Mouse (Mus musculus) neural tube, embryonic 15.5 days (tissue): ENCODE results near the gene Zfp983. TPM values are rescaled to one million over a fixed set of nuclear protein-coding genes. Genes with fewer than 3 reads are reported as not detected.

Experiments
- ATAC-seq: fragments of 200-750 bp; cut with Nextera tagmentation; 2 replicates; pipeline ENCODE4 v1.8.0; 2017; ENCODE audit warnings: mild to moderate bottlenecking, moderate TSS enrichment, moderate library complexity; ENCODE audit not compliant: low FRiP score
- H3K27ac ChIP-seq: fragments of 300-500 bp; sonication (generic); replicated peaks from 2 replicates; pipeline ENCODE4 v1.5.1; 2015; ENCODE audit warnings: mild to moderate bottlenecking, inconsistent platforms
- H3K27me3 ChIP-seq: fragments of 300-500 bp; sonication (generic); replicated peaks from 2 replicates; pipeline ENCODE4 v1.6.1; 2015; ENCODE audit warnings: inconsistent platforms
- H3K36me3 ChIP-seq: fragments of 300-500 bp; sonication (generic); 2 replicates; pipeline ENCODE4 v1.6.1; 2015; ENCODE audit warnings: inconsistent platforms
- H3K4me1 ChIP-seq: fragments of 300-500 bp; sonication (generic); 2 replicates; pipeline ENCODE4 v1.6.1; 2015; ENCODE audit warnings: inconsistent platforms
- H3K4me2 ChIP-seq: fragments of 300-500 bp; sonication (generic); 2 replicates; pipeline ENCODE4 v1.6.1; 2015; ENCODE audit warnings: inconsistent platforms, mild to moderate bottlenecking, moderate library complexity
- H3K4me3 ChIP-seq: fragments of 300-500 bp; sonication (generic); replicated peaks from 2 replicates; pipeline ENCODE4 v1.5.1; 2015; ENCODE audit warnings: mild to moderate bottlenecking, inconsistent platforms
- H3K9ac ChIP-seq: fragments of 300-500 bp; sonication (generic); replicated peaks from 2 replicates; pipeline ENCODE4 v1.6.1; 2015; ENCODE audit warnings: mild to moderate bottlenecking, inconsistent platforms
- H3K9me3 ChIP-seq: fragments of 300-500 bp; sonication (generic); replicated peaks from 2 replicates; pipeline ENCODE4 v1.6.1; 2016; ENCODE audit warnings: inconsistent platforms
- WGBS: fragments of 180-500 bp; shearing (Covaris S2); methylation state at CpG from one replicate; pipeline ENCODE4 v1.1.7; 2015; ENCODE audit warnings: mixed read lengths; 5-methylcytosine and 5-hydroxymethylcytosine counted together
- polyA plus RNA-seq: library from polyadenylated mRNA; unstranded; fragments of >200 nt; fragmentation: Nextera tagmentation; extraction: Ambion mirVana; gene quantifications from 2 replicates; pipeline ENCODE4 v1.2.1, GENCODE M21; 2015

Gene Zfp983
- polyA plus RNA-seq, 1 experiment from 2014 or later = 11.9 TPM

DNA sequence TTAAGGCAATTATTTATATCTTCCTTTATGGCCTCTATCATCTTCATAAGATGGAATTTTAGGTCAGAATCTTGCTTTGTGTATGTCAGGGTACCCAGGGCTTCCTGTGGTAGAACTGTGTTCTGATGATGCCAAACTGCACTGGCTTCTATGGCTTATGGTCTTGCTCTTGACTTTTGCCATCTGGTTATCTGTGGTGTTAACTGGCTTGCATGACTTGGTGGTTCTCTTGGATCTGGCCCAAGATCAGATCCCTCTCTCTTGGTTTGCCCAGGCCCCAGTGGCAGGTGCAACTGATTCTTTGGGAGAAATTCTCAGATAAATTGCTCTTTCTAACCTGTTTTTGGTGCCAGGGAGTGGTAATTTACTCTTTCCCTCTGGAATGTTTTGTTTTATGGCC, 45.6 kb downstream of the Zfp983 start:
- Histone ChIP-seq H3K4me1 (no peaks in the 10 kb centered on the region), H3K4me2 (no peak overlapping the region), H3K36me3 (peaks cover 24% of the 10 kb centered on the region), H3K9ac (no peak overlapping the region), H3K27me3 (no peaks in the 10 kb centered on the region), H3K4me3 (no peak overlapping the region), H3K27ac (no peak overlapping the region), H3K9me3 (no peaks in the 10 kb centered on the region)
- no peak for ATAC-seq

- ATAC-seq = no peak
- Histone ChIP-seq H3K9me3 (no peaks in the 10 kb centered on the region), H3K4me2 (no peak overlapping the region), H3K4me1 (no peaks in the 10 kb centered on the region), H3K27me3 (no peaks in the 10 kb centered on the region), H3K9ac (no peak overlapping the region), H3K4me3 (no peak overlapping the region), H3K27ac (no peak overlapping the region), H3K36me3 (no peaks in the 10 kb centered on the region)
- WGBS = 61% methylated on average over 5 of the region's 5 CpGs
These were observed 52.1 kb downstream of the Zfp983 start for GRCm38 (mm10) chr17:21702281-21703240.

DNA sequence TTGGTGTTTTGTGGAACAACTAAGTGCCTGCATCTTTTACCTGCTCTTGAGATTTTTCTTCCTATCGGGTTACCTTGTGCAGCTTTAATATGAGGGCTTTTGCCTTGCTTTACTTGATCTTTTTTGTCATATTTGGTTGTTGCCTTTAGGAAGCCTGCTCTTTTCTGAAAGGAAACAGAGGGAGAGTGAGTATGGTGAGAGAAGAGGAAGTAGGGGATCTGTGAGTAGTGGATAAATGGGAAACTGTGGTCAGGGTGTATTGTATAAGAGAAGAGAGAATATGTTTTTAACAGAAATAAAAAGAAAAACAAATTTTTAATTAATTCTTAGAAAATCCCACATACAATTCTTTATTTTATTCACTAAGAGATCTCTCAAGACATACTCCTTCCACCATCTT, 53.0 kb downstream of the Zfp983 start:
- no peak for ATAC-seq
- WGBS = 94% methylated on average over 1 of the region's 1 CpGs
- Histone ChIP-seq H3K36me3 (no peaks in the 10 kb centered on the region), H3K9ac (no peak overlapping the region), H3K4me2 (no peak overlapping the region), H3K4me3 (no peak overlapping the region), H3K9me3 (no peaks in the 10 kb centered on the region), H3K27me3 (no peaks in the 10 kb centered on the region), H3K4me1 (peaks cover 3% of the 10 kb centered on the region), H3K27ac (no peak overlapping the region)

DNA sequence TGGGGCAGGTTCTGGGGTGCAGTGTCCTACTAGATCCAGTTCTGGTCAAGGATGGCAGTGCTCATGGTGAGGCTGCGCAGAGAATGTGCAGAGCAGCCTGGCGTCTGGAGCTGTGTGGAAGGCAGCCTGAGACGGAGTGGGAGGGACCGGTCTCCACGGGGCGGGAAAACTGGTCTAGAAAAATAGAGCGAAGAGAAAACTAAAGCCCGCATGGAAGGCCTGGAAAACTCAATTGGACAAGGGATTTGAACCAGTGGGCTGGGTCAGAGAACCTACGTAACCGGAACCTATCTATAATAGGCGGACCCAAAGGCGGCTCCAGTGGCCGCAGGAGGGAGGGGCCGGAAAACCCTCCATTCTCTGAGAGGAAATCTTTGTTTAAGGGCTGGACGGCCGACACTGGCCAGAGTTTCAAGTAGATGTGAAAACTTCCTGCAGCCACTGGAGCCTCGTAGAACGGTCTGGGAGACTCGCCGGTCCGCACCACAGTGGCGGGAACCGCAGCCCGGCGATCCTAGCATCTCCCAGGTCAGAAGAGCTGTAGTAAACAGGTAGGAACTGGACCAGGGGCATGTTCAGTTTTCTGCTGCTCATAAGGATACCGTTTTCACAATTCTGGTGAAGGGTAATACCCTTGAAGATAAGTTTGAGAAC, 57.0 kb downstream of the Zfp983 start, which contains the start of gene Zfp760:
Zfp760 (plus strand) TSS at position 399 of the 654 bp plus-strand sequence.
- Histone ChIP-seq H3K9ac (peak within 1 kb of the TSS; percentile 47), H3K4me1 (peaks cover 8% of the 10 kb centered on the region), H3K4me3 (peak within 1 kb of the TSS; percentile 56), H3K9me3 (no peaks in the 10 kb centered on the region), H3K36me3 (peaks cover 7% of the 10 kb centered on the region; the same call in 1 of the 2 replicates), H3K4me2 (peak within 1 kb of the TSS; percentile 58), H3K27me3 (no peaks in the 10 kb centered on the region), H3K27ac (peak within 1 kb of the TSS; percentile 80)
- WGBS = 4% methylated on average over 26 of the region's 26 CpGs
- ATAC-seq = peak; percentile 99

GRCm38 (mm10) chr17:21708401-21708800, 58.0 kb downstream of the Zfp983 start:
- H3K9ac ChIP-seq = 0 out of 2 replicates have a peak overlapping the region, but pooled peaks have one; percentile 1
- peaks cover 10% of the 10 kb centered on the region for H3K36me3 ChIP-seq
- H3K27me3 ChIP-seq = no peaks in the 10 kb centered on the region
- no peak for ATAC-seq
- H3K27ac ChIP-seq = no peak overlapping the region
- H3K4me2 ChIP-seq = peak overlapping the region; percentile 58
- no peaks in the 10 kb centered on the region for H3K9me3 ChIP-seq
- 29% methylated on average over 2 of the region's 2 CpGs for WGBS
- peaks cover 8% of the 10 kb centered on the region for H3K4me1 ChIP-seq
- H3K4me3 ChIP-seq = peak overlapping the region; percentile 56

Other genes starting within 250 kb of the Zfp983 start
- gene Zfp54, start 227.4 kb upstream of the Zfp983 start, polyA plus RNA-seq = 4.6 and 6.8 TPM in 2 replicates
- 11.1 and 13.7 TPM in 2 replicates for gene Zfp51, start 200.2 kb upstream of the Zfp983 start, polyA plus RNA-seq
- gene Zfp53, start 161.6 kb upstream of the Zfp983 start, polyA plus RNA-seq = 9.7 and 11.7 TPM in 2 replicates
- gene Zfp52, start 115.1 kb upstream of the Zfp983 start, polyA plus RNA-seq = 2.2 and 3.2 TPM in 2 replicates
- gene Zfp948, start 83.6 kb upstream of the Zfp983 start, polyA plus RNA-seq = 17.1 and 18.8 TPM in 2 replicates
- 14.5 and 18.9 TPM in 2 replicates for gene Gm10226, start 41.2 kb downstream of the Zfp983 start, polyA plus RNA-seq
- 8.7 and 9.5 TPM in 2 replicates for gene Zfp760, start 57.1 kb downstream of the Zfp983 start, polyA plus RNA-seq
- gene Zfp229, start 80.2 kb downstream of the Zfp983 start, polyA plus RNA-seq = 8.3 and 8.8 TPM in 2 replicates
- 1.9 and 3.0 TPM in 2 replicates for gene Zfp820, start 195.1 kb downstream of the Zfp983 start, polyA plus RNA-seq